Mouse (Mus musculus): Measurements from ENCODE around the gene Spaca1.
"Not testable (repeated sequence)": the region's sequence is repeated elsewhere in the genome, so short reads cannot be mapped to it uniquely, and the experiment has no call there.

Spaca1 gene

GRCm38 (mm10) chr4:34049571-34050255 is at the start of gene Spaca1:
Gene Spaca1 (minus strand): TSS chr4:34050191.
- DNase-seq (ENCODE audit: low spot score) = no peak

DNA sequence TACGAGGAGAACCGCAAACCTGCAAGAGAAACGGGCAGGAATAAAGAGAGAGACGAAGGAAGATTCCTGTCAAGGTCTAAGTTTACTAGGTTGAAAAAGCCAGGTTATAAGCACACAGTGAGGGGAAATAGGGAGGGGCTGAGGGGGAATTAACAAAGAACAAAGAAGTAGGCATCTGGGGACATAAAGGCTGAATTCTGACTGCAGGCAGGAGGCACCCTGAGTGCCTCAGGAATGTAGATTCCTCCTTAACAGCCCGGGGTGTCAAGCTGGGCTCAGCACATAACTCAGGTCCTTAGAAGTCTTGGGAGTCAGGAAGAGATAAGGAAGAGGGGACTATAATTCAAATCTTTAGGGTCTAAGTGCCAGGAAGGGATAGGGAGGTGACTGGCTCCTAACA is 37.3 kb upstream of the Spaca1 start:
- DNase-seq (ENCODE audit: low spot score) = not testable (repeated sequence)

- DNase-seq (ENCODE audit: low spot score) = no peak
These were observed 31.1 kb upstream of the Spaca1 start for GRCm38 (mm10) chr4:34081064-34081463.

DNA sequence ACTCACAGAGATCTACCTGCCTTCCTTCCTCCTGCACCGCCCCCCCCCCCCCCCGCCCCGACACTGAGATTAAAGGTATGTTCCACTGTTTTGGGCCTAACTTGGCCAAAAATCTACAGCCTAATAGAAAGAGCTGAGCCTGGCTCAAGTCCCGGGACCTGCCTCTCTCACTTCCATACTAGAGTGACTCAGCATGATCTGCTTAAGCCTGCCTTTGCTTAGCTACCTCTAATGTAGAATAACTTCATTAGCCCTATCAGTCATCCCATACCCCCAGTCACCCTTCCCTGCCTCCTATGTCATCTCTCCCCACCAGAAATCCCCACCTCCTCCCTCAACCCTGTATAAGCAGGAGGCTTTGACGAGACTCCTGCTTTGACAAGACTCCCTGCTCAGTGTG is 19.0 kb upstream of the Spaca1 start:
- no peak for DNase-seq (ENCODE audit: low spot score)

- no peak for DNase-seq (ENCODE audit: low spot score)
These were observed 8.3 kb upstream of the Spaca1 start for GRCm38 (mm10) chr4:34058320-34058719.

- DNase-seq (ENCODE audit: low spot score) = no peak
These were observed 23.2 kb downstream of the Spaca1 start for GRCm38 (mm10) chr4:34026771-34027170.

GRCm38 (mm10) chr4:34021456-34021855 is 28.5 kb downstream of the Spaca1 start:
- no peak for DNase-seq (ENCODE audit: low spot score)

- DNase-seq (ENCODE audit: low spot score) = no peak
These were observed 53.6 kb downstream of the Spaca1 start for GRCm38 (mm10) chr4:33996382-33996781.

- DNase-seq (ENCODE audit: low spot score) = no peak
These were observed 57.3 kb downstream of the Spaca1 start for GRCm38 (mm10) chr4:33992687-33993086.

DNA sequence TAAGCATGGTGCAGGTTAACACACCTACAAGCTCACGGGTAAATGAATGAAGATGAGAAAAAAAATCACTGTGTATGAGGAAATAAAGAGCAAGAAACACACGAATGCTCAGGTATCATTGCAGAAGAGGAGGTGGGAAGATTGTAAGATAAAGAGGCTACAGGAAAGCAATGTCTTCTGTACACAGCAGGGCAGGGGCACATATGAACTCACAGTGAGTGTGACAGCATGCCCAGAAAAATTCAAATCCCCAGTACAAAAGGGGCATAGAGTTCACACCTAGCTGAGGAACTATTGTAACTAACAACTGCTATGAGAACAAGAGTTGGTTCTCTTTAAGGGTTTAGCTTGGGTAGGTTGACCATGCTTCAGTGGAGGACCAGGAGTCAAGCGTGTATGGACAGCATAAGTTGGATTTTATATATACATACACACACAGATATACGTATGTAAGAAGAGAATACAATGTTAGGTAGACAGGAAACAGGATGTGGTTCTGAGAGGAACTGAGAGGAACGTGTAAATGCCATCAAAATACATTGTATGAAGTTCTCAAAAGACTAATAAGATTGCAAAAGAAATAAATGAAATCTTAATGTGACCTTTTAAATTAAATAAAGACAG is 61.4 kb downstream of the Spaca1 start:
- DNase-seq (ENCODE audit: low spot score) = no peak

Data from layer of hippocampus, adult 11-12 months (tissue).